Mouse (Mus musculus) liver, adult 2 months (tissue): ENCODE measurements around the gene Cars. TPM values are rescaled to one million over a fixed set of nuclear protein-coding genes. Genes with fewer than 3 reads are reported as not detected.
"Not testable (repeated sequence)": the region's sequence is repeated elsewhere in the genome, so short reads cannot be mapped to it uniquely, and the experiment has no call there.

Experiments used
- DNase-seq: peaks from one replicate; pipeline ENCODE4 v3.0.0-alpha.2; 2011; ENCODE audit warnings: low read depth, low spot score; ENCODE audit errors: extremely low read depth
- H3K27ac ChIP-seq: fragments of 200-500 bp; replicated peaks from 2 replicates; pipeline ENCODE4 v1.5.1; 2012; ENCODE audit warnings: low read depth, mild to moderate bottlenecking, control low read depth, inconsistent platforms, low read length; ENCODE audit not compliant: insufficient read depth
- H3K27me3 ChIP-seq: fragments of 200-500 bp; 2 replicates; pipeline ENCODE4 v1.6.1; 2012; ENCODE audit warnings: mild to moderate bottlenecking, moderate library complexity, low read length, inconsistent platforms; ENCODE audit not compliant: control insufficient read depth, insufficient read depth
- H3K36me3 ChIP-seq: fragments of 200-500 bp; 2 replicates; pipeline ENCODE4 v1.6.1; 2012; ENCODE audit warnings: low read length, inconsistent platforms; ENCODE audit not compliant: control insufficient read depth, insufficient read depth
- H3K4me1 ChIP-seq: fragments of 200-500 bp; 2 replicates; pipeline ENCODE4 v1.6.1; 2011; ENCODE audit warnings: low read length; ENCODE audit not compliant: control insufficient read depth, insufficient read depth
- H3K4me3 ChIP-seq: fragments of 200-500 bp; 2 replicates; pipeline ENCODE4 v1.5.1; 2011; ENCODE audit warnings: low read depth, mild to moderate bottlenecking, control low read depth, low read length, moderate library complexity; ENCODE audit not compliant: insufficient read depth
- H3K79me2 ChIP-seq: fragments of 200-500 bp; 2 replicates; pipeline ENCODE4 v1.6.1; 2012; ENCODE audit warnings: inconsistent platforms, mild to moderate bottlenecking, low read length, moderate library complexity; ENCODE audit not compliant: control insufficient read depth, insufficient read depth
- H3K9ac ChIP-seq: fragments of 200-500 bp; 2 replicates; pipeline ENCODE4 v1.6.1; 2012; ENCODE audit warnings: low read depth, mild to moderate bottlenecking, control low read depth, inconsistent platforms, low read length
- CTCF ChIP-seq: fragments of 200-500 bp; IDR thresholded peaks from 2 replicates; pipeline ENCODE4 v1.5.1; 2011; ENCODE audit warnings: low read depth, low read length, control low read depth
- POLR2A ChIP-seq: fragments of 200-500 bp; IDR thresholded peaks from 2 replicates; pipeline ENCODE4 v1.6.1; 2011; ENCODE audit warnings: low read length, control low read depth; ENCODE audit not compliant: insufficient read depth; ENCODE audit errors: extremely low read depth
- WGBS: fragments of 180-500 bp; shearing (Covaris S2); methylation state at CpG from one replicate; pipeline ENCODE4 v1.1.7; 2018; 5-methylcytosine and 5-hydroxymethylcytosine counted together
- polyA plus RNA-seq: library from polyadenylated mRNA; depleted of rRNA; stranded (reverse); fragments of >200 nt; gene quantifications from 2 replicates; pipeline ENCODE4 v1.2.3, GENCODE M21; 2012
- total RNA-seq: library from RNA; depleted of rRNA; stranded (reverse); fragments of >200 nt; gene quantifications from 2 replicates; pipeline ENCODE4 v1.2.3, GENCODE M21; 2014

Cars gene
- total and polyA plus RNA-seq, 2 experiments, result 13.6 to 20.0 TPM

GRCm38 (mm10) chr7:143544368-143544767 is 55.5 kb downstream of the Cars start:
- Histone ChIP-seq H3K27ac (no peak overlapping the region), H3K36me3 (peaks cover 9% of the 10 kb centered on the region), H3K4me3 (no peak overlapping the region), H3K79me2 (peaks cover 41% of the 10 kb centered on the region; the same call in 1 of the 2 replicates), H3K9ac (no peak overlapping the region), H3K4me1 (peaks cover 10% of the 10 kb centered on the region), H3K27me3 (no peaks in the 10 kb centered on the region)
- 95% methylated on average over 2 of the region's 2 CpGs for WGBS
- no peak for TF ChIP-seq POLR2A
- TF ChIP-seq CTCF, result peak; percentile 41; the same call in 1 of the 2 replicates
- no peak for DNase-seq

- Histone ChIP-seq H3K4me1 (peaks cover 6% of the 10 kb centered on the region), H3K9ac (no peak overlapping the region), H3K27ac (no peak overlapping the region), H3K27me3 (no peaks in the 10 kb centered on the region), H3K4me3 (no peak overlapping the region), H3K79me2 (peaks cover 31% of the 10 kb centered on the region; the same call in 1 of the 2 replicates), H3K36me3 (peaks cover 50% of the 10 kb centered on the region)
- DNase-seq, result no peak
- no peak for TF ChIP-seq CTCF
- 76% methylated on average over 1 of the region's 1 CpGs for WGBS
These were observed 61.2 kb downstream of the Cars start for GRCm38 (mm10) chr7:143538671-143539070.

- H3K79me2 ChIP-seq, result peaks cover 26% of the 10 kb centered on the region; the same call in 1 of the 2 replicates
- not testable (repeated sequence) for H3K27me3 ChIP-seq, H3K9ac ChIP-seq, H3K27ac ChIP-seq, DNase-seq, H3K4me3 ChIP-seq, H3K4me1 ChIP-seq
- WGBS, result 88% methylated on average over 6 of the region's 6 CpGs
- peaks cover 55% of the 10 kb centered on the region for H3K36me3 ChIP-seq
These were observed 61.7 kb downstream of the Cars start for GRCm38 (mm10) chr7:143538229-143538628.

GRCm38 (mm10) chr7:143536251-143536650 is 63.6 kb downstream of the Cars start:
- H3K4me3 ChIP-seq, result no peak overlapping the region
- no peaks in the 10 kb centered on the region for H3K27me3 ChIP-seq
- H3K79me2 ChIP-seq, result peaks cover 14% of the 10 kb centered on the region; the same call in 1 of the 2 replicates
- peaks cover 67% of the 10 kb centered on the region for H3K36me3 ChIP-seq
- peak; percentile 67 for DNase-seq
- peaks cover 2% of the 10 kb centered on the region; the same call in 1 of the 2 replicates for H3K4me1 ChIP-seq
- H3K27ac ChIP-seq, result no peak overlapping the region
- no peak for TF ChIP-seq POLR2A
- no peak for TF ChIP-seq CTCF
- 77% methylated on average over 3 of the region's 3 CpGs for WGBS
- no peak overlapping the region for H3K9ac ChIP-seq

- DNase-seq, result no peak
- peaks cover 82% of the 10 kb centered on the region for H3K36me3 ChIP-seq
- peaks cover 2% of the 10 kb centered on the region; the same call in 1 of the 2 replicates for H3K4me1 ChIP-seq
- no peak overlapping the region for H3K27ac ChIP-seq
- no peak for TF ChIP-seq CTCF
- TF ChIP-seq POLR2A, result no peak
- no peak overlapping the region for H3K9ac ChIP-seq
- WGBS, result 85% methylated on average over 2 of the region's 2 CpGs
- H3K27me3 ChIP-seq, result no peaks in the 10 kb centered on the region
- H3K79me2 ChIP-seq, result peaks cover 7% of the 10 kb centered on the region; the same call in 1 of the 2 replicates
- no peak overlapping the region for H3K4me3 ChIP-seq
These were observed 66.6 kb downstream of the Cars start for GRCm38 (mm10) chr7:143533284-143533683.

GRCm38 (mm10) chr7:143532410-143532809 is 67.5 kb downstream of the Cars start:
- peaks cover 80% of the 10 kb centered on the region for H3K36me3 ChIP-seq
- WGBS, result 83% methylated on average over 1 of the region's 1 CpGs

More at GRCm38 (mm10) chr7:143532410-143532809, 67.5 kb downstream of the Cars start:
- H3K27me3 ChIP-seq, result no peaks in the 10 kb centered on the region
- H3K79me2 ChIP-seq, result peaks cover 4% of the 10 kb centered on the region; the same call in 1 of the 2 replicates
- peaks cover 2% of the 10 kb centered on the region; the same call in 1 of the 2 replicates for H3K4me1 ChIP-seq
- H3K27ac ChIP-seq, result no peak overlapping the region
- H3K9ac ChIP-seq, result no peak overlapping the region
- DNase-seq, result no peak
- TF ChIP-seq POLR2A (no peak), CTCF (no peak)
- H3K4me3 ChIP-seq, result no peak overlapping the region
